Mouse (Mus musculus): ENCODE measurements around the gene Il16.

DNA sequence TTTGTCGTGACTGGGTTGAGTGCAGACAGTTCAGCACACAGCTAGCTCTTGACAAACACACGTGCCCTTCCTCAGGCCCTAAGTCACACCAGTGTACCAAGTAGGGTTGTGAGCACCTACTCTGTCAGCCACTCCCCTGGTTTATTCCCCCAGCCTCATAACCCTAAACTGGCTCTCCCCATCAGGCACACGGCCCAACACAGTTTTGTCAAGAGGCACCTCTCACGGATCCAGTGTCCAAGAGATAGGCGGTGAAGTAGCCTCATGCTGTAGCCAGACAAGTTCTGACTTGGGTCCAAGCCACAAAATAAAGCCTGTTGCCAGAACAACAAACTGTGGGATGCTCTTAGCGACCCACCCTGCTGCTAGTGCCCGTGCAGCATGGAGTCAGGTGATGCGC, 22.3 kb downstream of the Il16 start:
- TF ChIP-seq POLR2A (IDR thresholded peaks at IDR 0.05; ENCODE audit: control insufficient read depth, low read depth, low read length) (no peak), CTCF (IDR thresholded peaks at IDR 0.05; ENCODE audit: control insufficient read depth, insufficient read depth, insufficient replicate concordance, low read depth, low read length) (no peak)

Measured in testis, adult 2 months (tissue).